Mouse (Mus musculus) brain, embryonic 14.5 days (tissue): ENCODE data around the gene Bhmt2.

Source experiments
- CTCF ChIP-seq: fragments of 200-500 bp; IDR thresholded peaks from 2 replicates; pipeline ENCODE4 v1.5.1; 2012; ENCODE audit warnings: inconsistent platforms, mild to moderate bottlenecking, moderate library complexity, borderline replicate concordance; ENCODE audit not compliant: insufficient read depth, insufficient read length; ENCODE audit errors: extremely low read depth
- POLR2A ChIP-seq: fragments of 200-500 bp; IDR thresholded peaks from 2 replicates; pipeline ENCODE4 v1.6.1; 2012; ENCODE audit warnings: mild to moderate bottlenecking, inconsistent platforms, borderline replicate concordance; ENCODE audit not compliant: poor library complexity, insufficient read depth, insufficient read length, severe bottlenecking; ENCODE audit errors: extremely low read depth

GRCm38 (mm10) chr13:93721916-93722315 is 47.8 kb upstream of the Bhmt2 start:
- TF ChIP-seq CTCF (no peak), POLR2A (no peak)
